Mouse (Mus musculus): ENCODE measurements around the gene Adcy4. TPM values are rescaled to one million over a fixed set of nuclear protein-coding genes. Genes with fewer than 3 reads are reported as not detected.
"Not testable (repeated sequence)": the region's sequence is repeated elsewhere in the genome, so short reads cannot be mapped to it uniquely, and the experiment has no call there.

Adcy4 gene
- polyA plus RNA-seq, 1 experiment from 2014 or later, result 10.1 TPM

- peak; percentile 45 for ATAC-seq (ENCODE audit: low FRiP score, low read depth)
- peak overlapping the region; percentile 79 for H3K4me2 ChIP-seq (replicated peaks)
- H3K4me3 ChIP-seq, result peak overlapping the region; percentile 39
- no peaks in the 10 kb centered on the region for H3K9me3 ChIP-seq
- H3K9ac ChIP-seq, result peak overlapping the region; percentile 61
- H3K27ac ChIP-seq, result no peak overlapping the region
- peaks cover 9% of the 10 kb centered on the region; the same call in 1 of the 2 replicates for H3K4me1 ChIP-seq
- 11% methylated on average over 52 of the region's 52 CpGs for WGBS
- peaks cover 71% of the 10 kb centered on the region for H3K27me3 ChIP-seq (replicated peaks)
- no peaks in the 10 kb centered on the region for H3K36me3 ChIP-seq
Measured at GRCm38 (mm10) chr14:55767519-55768414, 16.1 kb downstream of the Adcy4 start.

GRCm38 (mm10) chr14:55765696-55766095 lies 18.2 kb downstream of the Adcy4 start, which contains the start of gene Ltb4r1:
Gene Ltb4r1 (plus strand): TSS chr14:55765962.
- WGBS, result 77% methylated on average over 4 of the region's 4 CpGs

GRCm38 (mm10) chr14:55763166-55763565 lies 20.7 kb downstream of the Adcy4 start:
- Histone ChIP-seq H3K4me2 (replicated peaks) (peak overlapping the region; percentile 86; the same call in 1 of the 2 replicates), H3K27me3 (replicated peaks) (peaks cover 72% of the 10 kb centered on the region), H3K27ac (no peak overlapping the region), H3K9ac (no peak overlapping the region), H3K36me3 (no peaks in the 10 kb centered on the region), H3K4me3 (no peak overlapping the region), H3K9me3 (no peaks in the 10 kb centered on the region), H3K4me1 (peaks cover 16% of the 10 kb centered on the region; the same call in 1 of the 2 replicates)
- no peak for ATAC-seq (ENCODE audit: low FRiP score, low read depth)
- WGBS, result 71% methylated on average over 7 of the region's 7 CpGs

More at GRCm38 (mm10) chr14:55765696-55766095, 18.2 kb downstream of the Adcy4 start, which contains the start of gene Ltb4r1:
- Histone ChIP-seq H3K27ac (no peak within 1 kb of the TSS), H3K4me3 (no peak within 1 kb of the TSS), H3K4me1 (peaks cover 16% of the 10 kb centered on the region; the same call in 1 of the 2 replicates), H3K4me2 (replicated peaks) (no peak within 1 kb of the TSS), H3K9me3 (no peaks in the 10 kb centered on the region), H3K36me3 (no peaks in the 10 kb centered on the region), H3K27me3 (replicated peaks) (peaks cover 91% of the 10 kb centered on the region), H3K9ac (no peak within 1 kb of the TSS)
- ATAC-seq (ENCODE audit: low FRiP score, low read depth), result no peak

GRCm38 (mm10) chr14:55762001-55762821 lies 21.7 kb downstream of the Adcy4 start:
- Histone ChIP-seq H3K9ac (peak overlapping the region; percentile 64), H3K4me1 (peaks cover 7% of the 10 kb centered on the region; the same call in 1 of the 2 replicates), H3K4me3 (peak overlapping the region; percentile 52), H3K27ac (no peak overlapping the region), H3K36me3 (no peaks in the 10 kb centered on the region), H3K27me3 (replicated peaks) (peaks cover 63% of the 10 kb centered on the region), H3K9me3 (no peaks in the 10 kb centered on the region), H3K4me2 (replicated peaks) (peak overlapping the region; percentile 86)
- peak; percentile 71 for ATAC-seq (ENCODE audit: low FRiP score, low read depth)
- 1% methylated on average over 77 of the region's 77 CpGs for WGBS

GRCm38 (mm10) chr14:55761163-55761562 lies 22.7 kb downstream of the Adcy4 start, which contains the start of gene Ltb4r2:
Gene Ltb4r2 (plus strand): TSS chr14:55761428.
- Histone ChIP-seq H3K4me3 (peak within 1 kb of the TSS; percentile 52), H3K36me3 (peaks cover 4% of the 10 kb centered on the region), H3K27ac (no peak within 1 kb of the TSS), H3K4me2 (replicated peaks) (peak within 1 kb of the TSS; percentile 86), H3K4me1 (peaks cover 7% of the 10 kb centered on the region; the same call in 1 of the 2 replicates), H3K9ac (peak within 1 kb of the TSS; percentile 64), H3K27me3 (replicated peaks) (peaks cover 55% of the 10 kb centered on the region), H3K9me3 (no peaks in the 10 kb centered on the region)
- WGBS, result 69% methylated on average over 6 of the region's 6 CpGs
- no peak for ATAC-seq (ENCODE audit: low FRiP score, low read depth)

GRCm38 (mm10) chr14:55760156-55760555 lies 23.7 kb downstream of the Adcy4 start:
- ATAC-seq (ENCODE audit: low FRiP score, low read depth), result peak; percentile 12
- Histone ChIP-seq H3K36me3 (peaks cover 14% of the 10 kb centered on the region), H3K27me3 (replicated peaks) (peaks cover 47% of the 10 kb centered on the region), H3K4me2 (replicated peaks) (peak overlapping the region; percentile 40)
- H3K9ac ChIP-seq, H3K4me3 ChIP-seq, H3K4me1 ChIP-seq, H3K9me3 ChIP-seq, H3K27ac ChIP-seq: not testable (repeated sequence)
- WGBS, result 3% methylated on average over 6 of the region's 6 CpGs

- H3K36me3 ChIP-seq, result peaks cover 32% of the 10 kb centered on the region
- no peak within 1 kb of the TSS for H3K9ac ChIP-seq
- no peak within 1 kb of the TSS for H3K27ac ChIP-seq
- no peak within 1 kb of the TSS; the same call in 1 of the 2 replicates for H3K4me2 ChIP-seq (replicated peaks)
- no peaks in the 10 kb centered on the region for H3K9me3 ChIP-seq
- H3K4me3 ChIP-seq, result no peak within 1 kb of the TSS
- H3K4me1 ChIP-seq, result peaks cover 7% of the 10 kb centered on the region; the same call in 1 of the 2 replicates
- H3K27me3 ChIP-seq (replicated peaks), result peaks cover 30% of the 10 kb centered on the region
- no peak for ATAC-seq (ENCODE audit: low FRiP score, low read depth)
- 20% methylated on average over 8 of the region's 8 CpGs for WGBS
Measured at GRCm38 (mm10) chr14:55758363-55758784, 25.5 kb downstream of the Adcy4 start, which contains the start of gene Cideb. Gene Cideb (minus strand): TSS chr14:55758458.

GRCm38 (mm10) chr14:55757566-55757965 lies 26.3 kb downstream of the Adcy4 start:
- Histone ChIP-seq H3K27ac (no peak overlapping the region), H3K9ac (no peak overlapping the region), H3K36me3 (peaks cover 40% of the 10 kb centered on the region), H3K27me3 (replicated peaks) (peaks cover 22% of the 10 kb centered on the region), H3K4me3 (no peak overlapping the region), H3K9me3 (no peaks in the 10 kb centered on the region), H3K4me2 (replicated peaks) (no peak overlapping the region), H3K4me1 (peaks cover 7% of the 10 kb centered on the region; the same call in 1 of the 2 replicates)
- ATAC-seq (ENCODE audit: low FRiP score, low read depth), result no peak
- WGBS, result 84% methylated on average over 6 of the region's 6 CpGs

GRCm38 (mm10) chr14:55747051-55747847 lies 36.6 kb downstream of the Adcy4 start:
- WGBS, result 92% methylated on average over 10 of the region's 10 CpGs
- H3K27ac ChIP-seq, result no peak overlapping the region
- no peak overlapping the region for H3K9ac ChIP-seq
- H3K4me3 ChIP-seq, result no peak overlapping the region
- H3K27me3 ChIP-seq (replicated peaks), result no peaks in the 10 kb centered on the region
- peaks cover 26% of the 10 kb centered on the region for H3K4me1 ChIP-seq
- H3K36me3 ChIP-seq, result peaks cover 38% of the 10 kb centered on the region
- H3K4me2 ChIP-seq (replicated peaks), result peak overlapping the region; percentile 98
- no peaks in the 10 kb centered on the region for H3K9me3 ChIP-seq
- ATAC-seq (ENCODE audit: low FRiP score, low read depth), result no peak

GRCm38 (mm10) chr14:55745861-55746237 lies 38.0 kb downstream of the Adcy4 start:
- peaks cover 32% of the 10 kb centered on the region for H3K36me3 ChIP-seq
- H3K9me3 ChIP-seq, result no peaks in the 10 kb centered on the region
- peaks cover 26% of the 10 kb centered on the region for H3K4me1 ChIP-seq
- H3K4me3 ChIP-seq, result peak overlapping the region; percentile 84
- H3K9ac ChIP-seq, result peak overlapping the region; percentile 80
- H3K27ac ChIP-seq, result peak overlapping the region; percentile 32; the same call in 1 of the 2 replicates
- no peaks in the 10 kb centered on the region for H3K27me3 ChIP-seq (replicated peaks)
- under 1% methylated on average over 31 of the region's 31 CpGs for WGBS
- H3K4me2 ChIP-seq (replicated peaks), result peak overlapping the region; percentile 98
- no peak; the same call in 1 of the 2 replicates for ATAC-seq (ENCODE audit: low FRiP score, low read depth)

Data from neural tube, embryonic 12.5 days (tissue).